Mouse (Mus musculus) brain, adult 2 months (tissue): ENCODE measurements around the gene Tbck.

ENCODE experiments used
- DNase-seq: peaks from one replicate; pipeline ENCODE4 v3.0.0; 2011; ENCODE audit warnings: low read depth, low spot score

The Tbck gene

DNA sequence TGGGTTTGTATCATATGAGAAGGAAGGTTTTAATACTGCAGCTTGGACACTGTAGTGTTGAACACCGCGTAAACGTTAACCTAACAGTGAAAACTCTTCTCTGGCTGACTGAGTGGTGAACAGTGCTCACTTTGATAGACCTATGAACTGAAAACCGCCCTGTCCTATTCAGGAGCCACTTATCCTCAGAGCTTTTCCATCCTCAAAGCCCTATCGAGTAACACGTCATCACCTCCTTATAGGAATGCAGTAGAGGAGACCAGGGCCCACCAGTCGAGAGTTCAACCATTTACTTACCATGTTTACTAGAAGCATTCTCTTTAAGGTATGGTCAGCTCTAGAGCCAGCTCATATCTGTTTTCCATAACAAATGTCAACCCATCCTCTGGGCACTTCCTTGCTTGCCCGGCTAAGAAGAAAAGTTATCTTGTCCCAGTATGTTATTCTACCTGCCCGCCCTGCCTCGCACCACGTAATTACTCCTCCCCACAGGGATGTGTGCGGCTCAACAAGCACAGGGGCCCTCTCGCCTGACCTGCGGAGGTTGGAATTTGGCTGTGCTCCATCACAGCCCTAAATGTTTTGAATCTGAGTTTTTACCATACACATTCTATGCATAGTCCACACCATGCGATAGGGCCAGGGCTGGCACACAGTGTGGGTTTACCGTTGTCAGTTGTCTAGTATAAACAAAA is 147.4 kb downstream of the Tbck start:
- DNase-seq = no peak

DNA sequence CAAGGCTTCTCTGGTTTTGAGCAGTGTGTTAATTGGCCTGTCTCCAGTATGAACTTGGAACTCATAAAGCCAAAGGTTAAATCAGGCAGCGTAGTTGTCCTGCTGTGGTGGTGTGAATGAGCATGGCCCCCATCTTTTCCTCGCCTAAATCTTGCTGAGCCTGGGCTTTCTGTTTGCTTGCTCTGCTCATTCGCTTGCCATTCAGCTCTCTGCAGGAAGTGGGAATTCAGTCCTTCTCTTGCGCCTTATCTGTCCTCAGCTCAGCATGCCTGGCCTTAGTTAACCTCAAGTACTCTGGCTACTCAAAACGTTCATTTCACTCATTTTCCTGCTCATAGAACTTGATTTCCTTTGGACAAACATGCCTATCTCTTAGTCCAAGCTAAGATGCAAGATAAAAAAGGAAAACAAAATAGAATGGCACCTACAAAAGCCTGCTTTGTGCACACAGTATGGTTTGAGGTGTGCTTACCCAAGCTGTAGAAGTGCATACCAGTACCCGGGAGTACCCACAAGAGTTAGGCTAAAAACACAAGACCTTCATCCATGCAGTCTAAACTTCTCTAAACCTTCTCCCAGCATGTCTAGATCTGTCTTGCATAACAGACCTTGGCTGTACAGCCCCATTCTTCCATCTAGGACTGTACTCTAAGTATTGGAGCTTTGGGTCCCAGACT is 151.3 kb downstream of the Tbck start:
- DNase-seq = no peak

DNA sequence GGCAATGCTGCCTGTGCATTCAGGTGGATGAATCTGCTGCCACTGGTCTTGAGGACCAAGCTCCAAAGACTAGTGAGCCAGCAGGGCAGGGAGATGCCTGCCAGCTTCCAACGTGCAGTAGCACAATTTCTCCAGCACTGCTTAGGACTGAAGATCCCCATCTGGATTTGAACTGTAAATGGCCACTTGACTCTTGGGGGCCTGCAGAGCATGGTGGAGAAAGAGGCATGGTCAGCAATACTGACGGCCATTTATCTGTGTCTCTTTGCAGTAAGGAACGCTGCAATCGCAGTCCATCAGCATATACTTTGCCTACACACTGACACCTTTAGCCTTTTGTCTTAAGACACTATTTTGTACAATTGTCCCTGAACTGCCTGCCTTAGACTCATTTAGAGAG is 153.2 kb downstream of the Tbck start:
- DNase-seq = no peak

DNA sequence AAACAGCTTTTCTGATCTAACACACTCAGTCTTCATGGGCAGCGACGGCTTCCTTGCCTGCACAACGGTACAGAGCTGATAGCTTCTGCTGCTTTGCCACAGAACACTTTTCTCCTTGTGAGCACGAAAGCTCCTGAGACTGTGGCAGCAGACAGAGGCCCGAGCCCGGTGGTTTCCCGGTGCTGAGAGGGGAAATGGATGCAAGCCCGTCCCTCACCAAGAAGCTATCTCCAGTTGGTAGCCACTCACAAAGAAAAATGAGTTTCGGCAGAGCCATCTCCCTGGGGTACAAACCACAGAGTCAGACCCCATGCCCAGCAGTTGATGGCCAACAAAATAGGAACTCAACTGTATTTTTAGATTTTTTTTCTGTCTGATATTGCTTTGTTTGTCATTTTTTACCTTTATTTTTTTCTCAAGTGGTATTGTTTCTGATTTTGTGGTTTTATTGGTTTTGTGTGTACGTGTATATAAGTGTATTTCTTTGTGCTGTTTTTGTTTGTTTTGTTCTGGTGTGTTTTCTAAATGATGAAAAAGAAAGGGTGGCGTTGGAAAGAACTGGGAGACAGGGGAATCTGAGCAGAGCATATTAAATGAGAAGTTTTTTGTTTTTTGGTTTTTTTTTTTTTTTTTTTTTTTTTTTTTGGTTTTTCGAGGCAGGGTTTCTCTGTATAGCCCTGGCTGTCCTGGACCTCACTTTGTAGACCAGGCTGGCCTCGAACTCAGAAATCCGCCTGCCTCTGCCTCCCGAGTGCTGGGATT is 154.9 kb downstream of the Tbck start:
- DNase-seq = no peak

DNA sequence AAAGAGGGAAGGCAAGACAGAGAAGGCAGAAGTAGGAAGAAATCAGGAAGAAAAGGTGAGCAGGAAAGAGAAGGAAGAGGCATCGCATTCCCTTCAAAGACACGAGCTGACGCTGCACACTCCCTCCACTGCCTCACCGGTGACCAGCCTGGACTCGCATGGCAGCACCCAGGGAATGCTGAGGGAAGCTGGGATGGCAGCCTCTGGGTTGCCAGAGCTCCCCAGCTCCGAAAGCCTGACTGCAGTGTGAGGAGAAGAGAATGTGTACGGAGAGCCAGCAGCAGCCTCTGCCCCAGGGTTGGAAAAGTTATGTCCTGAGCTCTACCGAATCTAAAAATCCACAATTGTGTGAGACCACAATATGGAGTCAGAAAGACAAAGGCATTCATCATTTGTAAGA is 155.6 kb downstream of the Tbck start:
- no peak for DNase-seq

DNA sequence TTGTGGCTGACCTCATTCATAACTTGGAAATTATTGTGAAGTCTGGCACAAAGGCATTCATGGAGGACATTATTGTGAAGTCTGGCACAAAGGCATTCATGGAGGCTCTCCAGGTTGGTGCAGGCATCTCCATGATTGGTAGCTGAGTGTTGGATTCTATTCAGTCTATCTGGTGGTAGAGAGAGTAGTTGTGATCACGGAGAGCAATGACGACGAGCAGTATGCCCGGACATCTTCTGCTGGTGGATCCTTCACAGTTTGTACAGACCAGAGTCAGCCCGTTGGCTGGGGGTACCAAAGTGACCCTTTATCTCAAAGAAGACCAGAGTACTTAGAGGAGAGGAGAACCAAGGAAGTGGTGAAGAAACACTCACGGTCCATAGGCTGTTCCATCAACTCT is 158.7 kb downstream of the Tbck start:
- no peak for DNase-seq

DNA sequence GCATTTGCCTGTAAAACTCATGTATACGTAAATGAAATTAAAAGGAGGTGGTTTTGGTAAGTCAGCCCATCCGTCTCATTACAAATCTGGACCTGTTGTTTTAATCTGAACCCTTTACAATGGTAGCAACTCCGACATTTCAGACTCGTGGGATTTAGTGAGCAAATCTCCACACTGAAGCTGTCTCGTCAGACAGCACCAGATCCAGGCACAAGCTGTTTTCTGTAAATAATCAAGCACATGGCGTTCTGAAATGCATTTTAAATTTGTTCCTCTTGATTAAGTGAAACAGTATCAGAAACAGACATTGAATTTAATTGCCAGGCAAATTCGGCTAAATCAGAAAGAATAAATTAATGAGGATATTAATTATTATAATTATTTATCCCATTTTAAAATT is 165.7 kb downstream of the Tbck start:
- no peak for DNase-seq

DNA sequence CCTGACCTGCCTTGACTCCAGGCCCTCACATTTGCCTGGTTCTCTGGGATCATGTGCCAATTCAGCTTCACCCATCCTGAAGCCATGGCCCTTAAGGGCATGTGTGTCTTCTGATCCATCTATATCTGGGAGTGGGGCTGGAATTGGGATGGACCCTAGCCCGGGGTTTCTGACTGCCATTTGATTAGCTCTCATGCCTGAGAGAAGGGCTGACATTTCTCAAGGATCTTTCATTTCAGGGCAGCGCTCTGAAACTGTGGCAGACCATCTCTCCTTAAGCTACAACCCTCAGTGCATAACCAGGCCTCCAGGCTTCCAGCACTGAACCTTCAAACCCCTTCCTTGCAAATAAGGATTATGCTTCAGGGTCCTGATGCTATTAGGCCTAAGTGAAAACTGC is 166.5 kb downstream of the Tbck start:
- no peak for DNase-seq

DNA sequence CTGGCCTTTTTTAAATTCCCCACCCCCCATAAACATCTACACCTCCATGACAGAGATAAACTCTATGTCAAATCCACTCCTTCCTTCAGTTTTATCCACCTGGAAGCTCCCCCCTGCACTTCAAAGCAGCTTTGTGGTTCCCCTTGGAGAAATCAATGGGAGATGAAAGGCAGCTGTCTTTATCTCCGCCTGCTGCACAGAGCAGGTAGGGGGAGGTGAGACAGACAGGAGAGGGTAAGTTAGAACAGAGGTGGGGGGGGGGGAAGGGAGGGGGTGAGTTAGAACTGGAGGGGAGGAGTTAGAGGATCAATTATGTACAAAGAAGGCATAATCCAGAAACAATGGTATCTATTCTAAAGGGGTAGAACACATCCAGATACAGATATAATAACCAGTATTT is 167.5 kb downstream of the Tbck start:
- no peak for DNase-seq

DNA sequence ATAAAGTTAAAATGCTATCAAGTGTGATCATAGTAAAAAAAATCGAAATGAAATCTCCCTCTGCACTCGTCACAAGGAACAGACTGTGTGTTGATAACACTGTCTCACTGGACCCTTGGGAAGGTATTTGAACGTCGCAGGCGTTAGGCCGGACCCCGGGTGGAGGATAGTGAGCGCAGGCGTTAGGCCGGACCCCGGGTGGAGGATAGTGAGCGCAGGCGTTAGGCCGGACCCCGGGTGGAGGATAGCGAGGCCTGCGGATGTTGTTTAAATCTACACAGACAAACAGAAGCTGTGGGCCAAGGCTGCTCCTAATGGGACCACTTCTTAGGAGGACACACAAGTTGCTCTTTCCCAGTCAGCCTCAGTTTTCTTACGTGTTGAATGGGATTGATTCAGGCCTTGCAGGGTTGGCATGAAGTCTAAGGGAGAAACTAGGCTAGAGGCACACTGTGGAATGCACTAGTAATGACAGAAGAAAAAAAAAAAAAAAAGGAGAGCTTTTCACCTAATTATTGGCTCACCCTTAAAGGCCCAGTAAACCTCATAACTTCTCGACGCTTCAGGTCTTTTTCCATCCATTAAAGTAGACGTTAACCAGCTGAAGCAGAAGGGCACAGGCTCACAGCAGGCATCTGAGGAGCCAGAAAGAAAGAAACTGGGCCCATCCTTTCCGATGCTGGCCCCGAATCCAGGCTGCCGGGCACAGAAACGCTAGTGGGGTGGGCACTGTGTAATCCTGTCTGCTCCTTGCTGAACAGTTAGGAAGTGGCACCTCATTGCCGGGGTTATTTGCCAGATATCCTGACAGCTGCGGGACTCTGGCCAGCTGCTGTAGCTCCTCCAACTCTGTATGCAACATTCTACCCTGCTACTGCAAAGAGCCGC is 168.1 kb downstream of the Tbck start:
- DNase-seq = no peak

DNA sequence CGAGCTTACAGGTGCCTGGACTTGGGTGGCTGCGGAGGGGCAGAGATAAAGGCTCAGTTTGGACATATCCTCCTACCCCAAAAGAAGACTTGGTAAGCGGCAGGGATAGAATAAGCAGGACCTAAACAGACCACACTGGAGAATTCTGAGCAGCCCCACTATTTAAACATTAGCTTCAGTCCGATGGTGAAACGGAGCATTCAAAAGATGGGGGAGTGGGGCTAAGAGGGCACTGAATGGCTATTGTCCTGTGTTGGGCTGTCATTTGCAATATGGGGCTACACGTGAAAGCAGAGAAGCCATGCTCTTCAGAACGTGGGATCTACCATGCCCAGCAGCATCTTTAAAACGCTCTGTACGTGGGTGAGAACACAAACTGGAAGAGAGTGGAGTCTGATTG is 170.3 kb downstream of the Tbck start:
- DNase-seq = no peak

DNA sequence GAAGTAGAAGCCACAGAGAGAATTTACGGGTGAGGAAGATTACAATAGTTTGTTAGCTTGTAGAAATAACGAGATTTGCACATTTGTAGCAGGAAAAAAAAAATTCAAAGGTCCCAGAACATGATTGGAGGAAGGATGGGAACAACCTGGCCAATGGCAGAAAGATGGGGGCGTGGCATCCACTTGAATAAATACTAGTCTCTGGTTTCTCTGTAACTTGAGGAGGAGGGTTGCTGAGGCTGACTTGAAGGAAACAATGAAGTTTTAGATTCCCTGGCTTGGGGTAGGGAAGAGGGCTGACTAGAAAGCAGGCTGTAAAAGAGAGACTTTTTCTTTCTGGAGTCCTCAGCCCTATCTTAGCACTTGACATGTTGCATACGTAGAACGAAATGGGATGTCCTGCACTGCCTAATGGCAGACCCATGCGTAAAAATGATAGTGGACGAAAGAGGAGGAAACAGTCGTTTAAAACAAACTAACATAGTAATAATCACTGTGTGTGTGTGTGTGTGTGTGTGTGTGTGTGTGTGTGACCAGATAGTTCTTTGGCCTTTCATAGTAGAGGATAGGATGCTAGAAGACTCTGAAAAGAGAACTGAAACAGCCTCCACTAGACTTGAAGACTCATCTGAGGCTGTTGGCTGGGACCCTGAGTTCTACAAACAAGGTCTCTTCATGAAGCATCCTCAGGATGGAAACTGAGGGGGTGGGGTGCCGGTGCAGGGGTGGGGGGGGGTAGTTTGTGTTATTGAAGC is 171.7 kb downstream of the Tbck start:
- no peak for DNase-seq

DNA sequence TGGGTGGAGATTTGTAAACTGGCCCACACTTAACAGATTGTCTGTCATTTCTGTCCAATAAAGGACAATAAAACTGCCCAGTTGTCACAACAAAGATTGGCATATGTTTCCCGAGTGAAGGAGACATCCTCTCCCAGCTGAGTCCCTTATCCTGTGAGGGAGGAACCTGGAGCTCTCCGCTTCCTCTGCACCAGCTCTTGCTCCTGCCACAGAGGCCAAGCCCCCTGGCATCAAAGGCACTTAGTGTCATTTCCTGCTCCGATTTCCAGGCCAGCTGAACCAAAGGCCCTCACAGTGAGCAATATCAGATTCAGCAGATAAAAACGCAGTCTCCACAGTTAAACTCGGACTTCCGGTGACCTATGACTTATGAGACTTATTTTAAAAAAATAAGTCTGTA is 172.7 kb downstream of the Tbck start:
- DNase-seq = no peak

DNA sequence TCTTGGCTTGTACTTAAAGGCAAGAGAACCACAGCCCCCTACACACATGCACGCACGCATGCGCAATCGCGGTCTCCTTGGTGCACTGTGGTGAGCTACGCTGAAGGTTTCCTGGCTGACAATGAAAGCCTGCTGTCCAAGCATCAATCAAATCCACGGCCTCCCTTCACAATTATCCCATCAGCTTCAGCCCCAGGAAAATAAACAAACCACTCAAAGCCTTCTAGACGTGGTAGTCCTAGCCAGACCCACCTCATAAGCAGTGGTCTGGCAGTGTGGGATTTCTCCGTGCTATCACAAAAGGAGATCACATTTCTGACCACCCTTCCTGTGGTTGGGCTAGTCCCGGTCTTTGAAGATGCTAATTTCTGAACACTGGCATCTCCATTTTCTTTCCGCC is 174.9 kb downstream of the Tbck start:
- no peak for DNase-seq

DNA sequence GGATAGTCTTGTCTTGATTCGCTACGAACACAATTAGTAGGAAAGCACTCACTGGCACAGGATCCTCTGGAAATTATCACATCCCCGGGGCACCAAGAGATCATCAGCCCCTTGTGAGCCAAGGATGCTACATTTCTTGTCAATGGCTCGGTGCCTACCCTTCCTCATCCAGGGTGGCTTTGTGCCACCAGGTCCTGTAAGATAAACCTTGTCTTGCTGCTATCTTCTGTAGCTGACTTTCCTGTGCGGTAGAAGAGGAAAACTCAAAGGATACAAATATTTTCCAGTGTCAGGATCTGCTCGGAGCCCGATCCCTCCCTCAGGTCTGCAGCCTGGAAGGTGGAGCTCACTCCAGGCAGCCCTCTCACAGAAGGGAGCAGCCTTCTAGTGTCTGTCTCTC is 175.6 kb downstream of the Tbck start:
- DNase-seq = no peak

DNA sequence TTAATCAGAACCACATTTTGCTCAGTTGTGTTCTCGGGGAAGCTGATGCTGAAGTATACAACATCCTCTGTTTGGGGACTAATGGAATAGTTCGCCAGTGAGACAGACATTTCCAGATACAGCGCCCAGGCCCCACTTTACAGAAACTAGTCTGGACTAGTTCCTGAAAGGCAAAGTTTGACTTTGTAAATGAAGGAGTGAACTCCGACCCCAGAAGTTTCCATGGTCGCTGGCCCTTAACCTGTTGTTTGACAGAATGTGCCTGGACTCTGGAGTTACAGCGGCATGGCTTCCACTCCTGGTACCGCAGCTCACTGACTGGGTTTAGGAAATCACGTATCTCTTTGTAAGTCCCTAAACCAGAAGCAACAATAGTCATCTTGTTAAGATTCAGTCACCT is 176.9 kb downstream of the Tbck start:
- DNase-seq = no peak

DNA sequence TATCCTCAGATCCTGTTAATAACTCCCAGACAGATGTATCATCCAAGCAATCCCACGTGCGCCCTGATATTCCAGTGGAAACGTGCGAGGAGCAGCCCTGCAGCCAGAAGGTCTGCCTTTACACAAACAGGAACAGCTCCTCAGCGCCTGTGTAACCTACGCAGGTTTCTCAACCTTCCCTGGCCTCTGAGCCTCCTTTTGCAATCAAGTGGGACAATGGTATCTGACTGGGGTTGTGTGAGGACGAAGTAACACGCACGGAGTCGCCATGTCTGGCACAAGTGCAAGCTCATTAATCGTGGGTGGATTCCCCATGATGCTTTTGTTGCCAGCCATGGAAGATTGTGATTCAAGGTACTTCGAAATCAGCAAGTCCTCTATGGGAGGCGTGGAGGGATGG is 179.9 kb downstream of the Tbck start:
- DNase-seq = peak; percentile 26

DNA sequence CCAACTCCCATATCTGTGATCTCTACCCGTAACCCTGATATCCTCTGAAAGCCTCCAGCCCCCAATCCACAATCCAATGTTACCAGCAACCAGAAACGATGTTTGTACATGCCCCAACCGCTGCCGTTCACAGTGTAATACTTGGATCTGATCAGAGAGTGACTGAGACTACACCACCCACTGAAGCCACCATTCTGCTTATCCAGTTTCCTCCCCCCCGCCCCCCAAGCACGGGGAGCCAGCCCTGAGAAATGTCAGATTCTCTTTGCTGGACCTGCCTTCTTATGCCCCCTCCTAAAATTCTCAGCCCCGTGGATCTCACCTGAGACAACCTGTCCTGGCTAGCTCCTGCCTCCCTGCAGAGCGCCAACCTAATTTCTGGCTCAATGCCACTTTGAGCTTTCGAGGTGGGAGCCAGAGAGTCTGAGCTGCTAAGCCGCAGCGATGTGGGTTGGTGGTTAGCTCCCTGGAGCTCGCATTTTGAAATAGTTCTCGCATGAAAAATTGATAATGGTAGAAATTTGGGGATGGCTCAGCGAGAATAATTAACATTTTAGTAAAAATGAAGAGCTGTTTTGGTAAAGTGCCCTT is 180.5 kb downstream of the Tbck start:
- peak; percentile 49 for DNase-seq

DNA sequence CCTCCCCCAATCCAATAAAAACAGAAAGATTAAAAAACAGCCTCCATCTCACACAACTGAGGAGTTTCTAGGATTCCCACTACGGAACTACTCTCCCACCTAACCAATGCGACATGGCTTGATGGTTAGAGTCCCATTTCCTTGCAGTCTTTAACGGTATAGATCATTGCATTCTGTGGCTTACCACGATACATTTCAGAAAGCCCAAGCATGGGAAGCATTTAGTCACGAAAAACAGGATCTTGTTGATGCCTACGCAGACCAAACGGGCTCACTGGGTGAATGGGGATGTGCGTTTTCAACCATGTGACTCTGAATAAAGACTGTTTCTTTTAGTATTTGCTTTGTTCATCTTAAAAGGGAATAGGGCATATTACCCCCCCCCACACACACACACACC is 181.0 kb downstream of the Tbck start:
- DNase-seq = no peak

DNA sequence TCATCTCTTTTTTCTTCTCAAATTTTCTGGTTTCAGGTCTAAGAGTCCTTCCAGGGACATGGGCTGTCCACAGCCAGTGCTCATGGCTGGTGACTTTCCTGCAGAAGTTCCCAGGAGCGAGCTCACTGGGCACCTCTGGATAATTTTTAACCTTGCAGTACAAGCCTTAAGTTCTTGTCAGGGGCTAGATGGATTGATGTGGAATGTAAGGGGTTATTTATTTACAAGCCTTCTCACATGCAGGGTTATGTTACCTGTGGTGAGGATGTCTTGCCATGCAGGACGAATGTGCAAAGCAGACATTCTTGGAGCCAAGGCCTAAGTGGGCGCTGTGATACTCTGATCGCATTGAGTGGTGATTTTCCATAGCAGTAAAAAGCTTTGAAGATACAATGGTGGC is 181.7 kb downstream of the Tbck start:
- DNase-seq = no peak

DNA sequence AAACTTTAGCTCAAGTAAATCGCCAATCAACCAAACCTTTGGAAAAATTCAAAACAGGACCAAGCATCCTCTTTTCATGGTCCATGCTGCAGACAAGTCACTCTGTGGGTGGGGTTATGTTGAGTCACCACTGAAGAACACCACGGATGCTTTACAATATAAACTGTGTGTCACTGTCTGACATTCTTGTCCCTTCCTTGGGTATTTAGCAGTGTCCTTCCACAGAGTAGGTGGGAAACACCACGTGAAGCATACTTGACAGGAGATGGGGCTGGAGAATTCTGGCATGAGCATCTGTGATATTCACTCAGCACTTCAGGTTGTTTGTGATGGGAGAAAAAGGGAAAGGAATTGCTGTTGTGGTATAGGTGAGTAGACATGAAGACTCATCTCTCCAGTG is 183.0 kb downstream of the Tbck start:
- DNase-seq = no peak
